In genomic region chr7:24587330-24588105, GRCm38 (mm10) we compare ENCODE assay signal across 8 mouse cellular contexts. TPM values are rescaled to one million over a fixed set of nuclear protein-coding genes. Genes with fewer than 3 reads are reported as not detected.
A peak's percentile ranks its signal among the peaks of the same experiment; 100 is the strongest.
DNase-seq lines count a peak whose midpoint lies in the region; ATAC-seq and TF ChIP-seq lines count a peak whose summit lies in the region.

Gene Ethe1 (plus strand): TSS chr7:24587543.
Gene Zfp575 (minus strand): TSS chr7:24587641.

- intact Hi-C loops in heart, postnatal 36 days (cut with DNase I), result no loop called here
- intact Hi-C loops in left cerebral cortex, adult 2 months (cut with DNase I), result no loop called here

- H3K27ac ChIP-seq in forebrain, embryonic 13.5 days, result no peak within 1 kb of the TSS
- peak within 1 kb of the TSS; percentile 84 for H3K27ac ChIP-seq in left cerebral cortex, adult 2 months
- peak within 1 kb of the TSS; percentile 77 for H3K27ac ChIP-seq in midbrain, embryonic 10.5 days (replicated peaks)

- H3K27me3 ChIP-seq in forebrain, embryonic 13.5 days, result peaks cover 28% of the 10 kb centered on the region
- peaks cover 45% of the 10 kb centered on the region for H3K27me3 ChIP-seq in midbrain, embryonic 10.5 days (ENCODE audit: low read depth, poor library complexity, severe bottlenecking)
- H3K27me3 ChIP-seq in splenic B cell, adult 2 months (ENCODE audit: control insufficient read depth, insufficient read depth, low read length, poor library complexity, severe bottlenecking), result no peaks in the 10 kb centered on the region

- no peaks in the 10 kb centered on the region for H3K36me3 ChIP-seq in forebrain, embryonic 13.5 days (ENCODE audit: poor library complexity, severe bottlenecking)
- no peaks in the 10 kb centered on the region for H3K36me3 ChIP-seq in midbrain, embryonic 10.5 days
- no peaks in the 10 kb centered on the region for H3K36me3 ChIP-seq in splenic B cell, adult 2 months (ENCODE audit: control insufficient read depth, insufficient read depth, low read length, poor library complexity, severe bottlenecking)

- ATAC-seq in forebrain, embryonic 13.5 days, result peak; percentile 79

- peaks cover 14% of the 10 kb centered on the region; the same call in 1 of the 2 replicates for H3K4me1 ChIP-seq in forebrain, embryonic 13.5 days
- peaks cover 20% of the 10 kb centered on the region for H3K4me1 ChIP-seq in midbrain, embryonic 10.5 days

- 5% methylated on average over 30 of the region's 30 CpGs for WGBS in forebrain, embryonic 13.5 days
- WGBS in midbrain, embryonic 10.5 days, result 9% methylated on average over 30 of the region's 30 CpGs

- H3K9ac ChIP-seq in forebrain, embryonic 13.5 days, result peak within 1 kb of the TSS; percentile 78

- DNase-seq in ES-CJ7 (ENCODE audit: low read depth, low spot score), result peak; percentile 79
- peak; percentile 76 for DNase-seq in brain, embryonic 18.5 days (ENCODE audit: low read depth, low spot score)
- peak; percentile 33 to 37 for DNase-seq in heart, postnatal 36 days
- DNase-seq in left cerebral cortex, adult 2 months (ENCODE audit: extremely low spot score in 1 of 2, low spot score in 2 of 2), result peak; percentile 85 to 91
- peak; percentile 81 for DNase-seq in midbrain, embryonic 10.5 days (ENCODE audit: low spot score)
- DNase-seq in splenic B cell, adult 2 months (ENCODE audit: low read depth, low spot score), result peak; percentile 41
- DNase-seq in adrenal gland, postnatal 4 days (ENCODE audit: low spot score in 2 of 2), result no peak

- H3K9me3 ChIP-seq in forebrain, embryonic 13.5 days (replicated peaks), result no peaks in the 10 kb centered on the region
- peaks cover 11% of the 10 kb centered on the region for H3K9me3 ChIP-seq in midbrain, embryonic 10.5 days (replicated peaks)

- no peak for TF ChIP-seq CTCF in left cerebral cortex, adult 2 months (IDR thresholded peaks at IDR 0.05)

- H3K4me2 ChIP-seq in forebrain, embryonic 13.5 days, result peak within 1 kb of the TSS; percentile 65

- H3K4me3 ChIP-seq in forebrain, embryonic 13.5 days, result peak within 1 kb of the TSS; percentile 47
- H3K4me3 ChIP-seq in left cerebral cortex, adult 2 months, result peak within 1 kb of the TSS; percentile 69
- H3K4me3 ChIP-seq in midbrain, embryonic 10.5 days, result peak within 1 kb of the TSS; percentile 59

RNA-seq across cellular contexts. Expression of gene Ethe1, which starts in this region (rescaled TPM):
- 16.8 and 16.9 TPM in 2 replicates for polyA plus RNA-seq in forebrain, embryonic 13.5 days (2015; fragmentation: Nextera tagmentation; extraction: Ambion mirVana)
- total RNA-seq in heart, postnatal 36 days (2021), result 10 to 100 TPM; 52.9 to 56.5 TPM
- total RNA-seq in left cerebral cortex, adult 2 months (2021), result 10 to 100 TPM; 14.4 to 14.6 TPM
- polyA plus RNA-seq in midbrain, embryonic 10.5 days (2016; fragmentation: Nextera tagmentation; extraction: Ambion mirVana), result 22.8 and 24.1 TPM in 2 replicates
- total RNA-seq in adrenal gland, postnatal 4 days (2021), result 10 to 100 TPM; 17.7 to 20.4 TPM

RNA-seq across cellular contexts. Expression of gene Zfp575, which starts in this region (rescaled TPM):
- 4.7 and 5.1 TPM in 2 replicates for polyA plus RNA-seq in forebrain, embryonic 13.5 days (2015; fragmentation: Nextera tagmentation; extraction: Ambion mirVana)
- under 1 TPM; 0.08 to 0.11 TPM for total RNA-seq in heart, postnatal 36 days (2021)
- 1 to 10 TPM; 6.8 to 6.9 TPM for total RNA-seq in left cerebral cortex, adult 2 months (2021)
- 1.4 and 2.1 TPM in 2 replicates for polyA plus RNA-seq in midbrain, embryonic 10.5 days (2016; fragmentation: Nextera tagmentation; extraction: Ambion mirVana)
- 1 to 10 TPM; 1.8 to 2.0 TPM for total RNA-seq in adrenal gland, postnatal 4 days (2021)

Comparison
In these comparisons a context has a peak if more than half of its experiments do, and no peak if none do; other contexts are left out.
1. DNase-seq: peak in ES-CJ7 (single experiment), brain, embryonic 18.5 days (single experiment), heart, postnatal 36 days (2 of 2), left cerebral cortex, adult 2 months (2 of 2), midbrain, embryonic 10.5 days (single experiment) and splenic B cell, adult 2 months (single experiment); none in adrenal gland, postnatal 4 days (0 of 2).
2. Peak in every context shown above with its lines, with median percentiles within 50 percentile points of each other: H3K4me3 ChIP-seq.